Mouse (Mus musculus) T-helper 1 cell (primary cell): Measurements from ENCODE around the gene Crebbp.
"Not testable (repeated sequence)": the region's sequence is repeated elsewhere in the genome, so short reads cannot be mapped to it uniquely, and the experiment has no call there.

Experiments
- in situ Hi-C: fragments of 300-600 bp; cut with MboI, MseI; formaldehyde crosslinking; loops from one replicate; pipeline ENCODE4 v1.15.1; 2025; ENCODE audit warnings: high pct_unique_total_duplicates

Gene Crebbp

GRCm38 (mm10) chr16:4160246-4160897, 53.4 kb downstream of the Crebbp start:
- in situ Hi-C loops, result no loop called here

GRCm38 (mm10) chr16:4153121-4153520, 60.7 kb downstream of the Crebbp start:
- in situ Hi-C loops, result no loop called here

GRCm38 (mm10) chr16:4138541-4138940, 75.3 kb downstream of the Crebbp start:
- in situ Hi-C loops, result no loop called here

GRCm38 (mm10) chr16:4133754-4134153, 80.0 kb downstream of the Crebbp start:
- in situ Hi-C loops, result no loop called here

DNA sequence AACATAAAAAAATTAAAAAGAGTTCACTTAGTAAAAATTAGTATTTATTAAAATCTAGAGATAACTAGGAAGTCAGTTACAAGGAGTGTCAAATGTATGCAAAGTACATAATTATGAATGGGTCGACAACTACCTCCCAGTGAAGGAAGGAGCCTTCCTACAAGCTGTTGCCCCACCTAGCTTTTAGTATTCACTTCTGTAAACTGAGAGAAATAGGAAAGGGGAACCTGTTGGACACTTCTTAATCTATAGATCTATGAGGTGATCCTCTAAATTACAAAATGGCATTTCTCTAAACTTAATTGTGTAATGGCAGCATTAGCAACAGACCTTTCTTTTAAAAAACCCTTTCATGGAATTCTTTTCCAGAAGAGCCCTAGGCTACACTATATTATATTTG, 84.9 kb downstream of the Crebbp start:
- in situ Hi-C loops, result no loop called here

- in situ Hi-C loops, result no loop called here
These were observed 96.7 kb downstream of the Crebbp start for GRCm38 (mm10) chr16:4117072-4117471.

DNA sequence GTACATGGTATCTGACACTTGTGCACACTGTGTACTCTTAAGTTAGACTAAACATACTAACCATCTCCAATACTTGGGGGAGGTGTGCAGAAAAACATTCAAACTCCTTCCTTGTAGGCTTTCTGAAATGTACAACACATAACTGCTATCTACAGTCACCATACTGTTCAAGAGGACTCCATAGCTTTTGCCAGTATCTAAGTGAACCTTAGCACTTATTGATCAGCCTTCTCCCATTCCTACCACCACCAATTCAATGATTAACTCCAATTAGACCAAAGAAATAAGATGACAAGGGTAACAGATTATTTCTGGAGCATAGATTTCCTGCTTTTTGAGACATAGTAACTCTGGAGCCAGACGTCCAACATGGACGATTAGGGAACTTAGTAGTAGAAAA, 113.4 kb downstream of the Crebbp start:
- in situ Hi-C loops, result no loop called here

GRCm38 (mm10) chr16:4097521-4097920, 116.3 kb downstream of the Crebbp start:
- in situ Hi-C loops, result no loop called here

- in situ Hi-C loops, result no loop called here
These were observed 116.9 kb downstream of the Crebbp start for GRCm38 (mm10) chr16:4096898-4097297.

DNA sequence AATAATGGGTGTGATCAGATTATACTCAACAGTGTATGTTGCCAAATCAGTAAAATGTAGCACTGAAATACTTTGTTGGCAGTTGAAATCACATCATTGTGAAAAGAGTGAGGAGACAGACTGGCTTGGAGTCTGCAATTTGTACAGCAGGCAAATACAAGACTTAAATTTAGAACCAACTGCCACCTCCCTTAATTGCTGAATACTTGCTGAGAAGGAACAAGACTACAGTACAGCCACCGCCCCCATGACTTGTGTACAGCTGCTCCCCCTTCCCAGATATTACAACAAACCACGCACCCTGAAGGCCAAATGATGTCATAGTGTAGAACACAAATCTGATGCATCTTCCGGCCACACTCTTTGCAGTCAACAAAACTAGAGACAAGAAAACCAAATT, 117.7 kb downstream of the Crebbp start:
- in situ Hi-C loops, result no loop called here

DNA sequence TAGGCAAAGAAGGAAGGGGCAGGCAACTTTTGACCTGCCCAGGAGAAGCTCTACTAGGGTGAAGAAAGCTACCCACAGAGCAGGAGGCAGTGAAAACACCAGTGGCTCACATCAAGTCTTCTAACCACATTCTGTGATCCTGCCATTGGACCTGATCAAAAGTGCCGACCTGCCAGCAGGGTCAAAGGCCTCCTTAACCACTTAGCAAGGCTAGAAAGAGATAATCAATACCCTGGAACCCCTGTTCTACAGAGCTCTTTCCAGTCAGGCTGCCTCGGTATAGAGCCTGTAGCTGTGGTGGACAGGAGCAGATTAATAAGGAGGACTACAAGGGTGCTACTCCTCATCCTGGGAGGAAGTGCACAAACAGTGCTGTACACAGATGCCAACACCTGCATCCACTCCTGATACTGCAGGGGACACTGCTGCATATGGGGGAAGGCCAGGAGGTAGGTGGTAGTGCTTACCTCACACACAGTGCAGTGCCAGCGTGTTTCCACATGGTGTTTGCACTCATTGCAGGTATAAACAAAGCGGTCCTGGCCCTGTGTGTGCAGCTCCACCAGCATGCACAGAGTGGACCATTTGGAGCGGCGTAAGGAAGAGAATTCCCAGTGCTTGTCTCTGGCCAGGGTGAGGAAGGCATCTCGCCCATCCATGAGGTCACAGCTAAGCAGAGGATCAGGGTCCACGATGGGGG, 126.4 kb downstream of the Crebbp start:
- in situ Hi-C loops, result no loop called here

DNA sequence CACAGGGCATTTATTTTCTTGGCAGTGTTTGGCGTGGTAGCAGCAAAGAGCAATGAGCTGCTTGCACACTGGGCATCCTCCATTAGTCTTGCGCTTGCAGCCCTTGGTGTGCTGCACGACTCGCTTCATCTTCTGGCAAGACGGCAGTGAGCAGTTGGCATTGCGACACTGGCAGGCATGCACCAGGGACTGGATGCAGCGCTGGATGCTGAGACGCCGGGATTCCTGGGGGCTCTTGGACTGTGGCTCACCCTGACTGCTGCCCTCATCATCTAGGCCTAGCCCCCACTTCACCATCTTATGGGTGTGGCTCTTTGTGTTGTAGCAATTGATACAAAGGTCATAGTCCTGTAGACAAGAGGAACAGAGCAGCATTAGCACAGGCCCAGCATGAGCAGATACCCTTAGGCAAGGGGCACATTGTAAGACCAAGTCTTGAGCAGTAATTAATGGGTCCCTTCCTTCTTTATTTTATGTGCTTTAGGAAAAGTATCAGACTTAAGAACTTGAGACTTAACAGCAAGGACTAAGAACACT, 127.9 kb downstream of the Crebbp start:
- in situ Hi-C loops, result no loop called here

GRCm38 (mm10) chr16:4085051-4085450, 128.7 kb downstream of the Crebbp start:
- in situ Hi-C loops, result no loop called here

DNA sequence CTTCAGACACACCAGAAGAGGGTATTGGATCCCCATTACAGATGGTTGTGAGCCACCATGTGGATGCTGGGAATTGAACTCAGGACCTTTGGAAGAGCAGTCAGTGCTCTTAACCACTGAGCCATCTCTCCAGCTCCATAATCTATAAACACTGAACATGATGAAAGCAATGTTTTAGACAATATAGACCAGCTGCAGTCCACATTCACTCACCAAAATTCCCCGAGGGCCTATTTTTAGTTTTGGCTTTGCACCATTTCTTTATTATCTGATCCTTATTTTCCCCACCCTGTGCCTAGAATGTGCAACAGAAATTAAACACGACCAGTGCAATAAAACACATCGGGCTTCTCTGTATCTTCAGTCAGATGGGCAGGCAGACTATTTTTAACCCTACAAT, 133.4 kb downstream of the Crebbp start:
- in situ Hi-C loops, result not testable (repeated sequence)

DNA sequence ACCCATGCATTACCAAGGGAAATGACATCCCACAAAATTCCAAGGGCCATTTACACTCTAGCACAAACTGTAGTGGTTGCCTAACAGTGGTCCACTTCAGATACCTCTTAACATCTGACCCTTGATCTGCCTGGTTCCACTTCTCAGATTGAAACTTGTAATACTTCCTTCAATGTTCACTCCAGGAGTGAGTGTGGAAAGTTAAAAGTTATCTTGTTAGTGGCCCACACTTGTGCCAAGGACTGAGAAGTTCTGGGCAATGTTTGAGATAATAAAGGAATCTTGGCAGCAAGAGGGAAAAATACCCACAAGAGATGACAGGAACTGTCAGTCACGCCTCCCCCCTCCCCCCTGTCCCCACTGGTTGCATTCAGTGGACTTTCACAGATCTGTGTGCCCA, 134.1 kb downstream of the Crebbp start:
- in situ Hi-C loops, result no loop called here

DNA sequence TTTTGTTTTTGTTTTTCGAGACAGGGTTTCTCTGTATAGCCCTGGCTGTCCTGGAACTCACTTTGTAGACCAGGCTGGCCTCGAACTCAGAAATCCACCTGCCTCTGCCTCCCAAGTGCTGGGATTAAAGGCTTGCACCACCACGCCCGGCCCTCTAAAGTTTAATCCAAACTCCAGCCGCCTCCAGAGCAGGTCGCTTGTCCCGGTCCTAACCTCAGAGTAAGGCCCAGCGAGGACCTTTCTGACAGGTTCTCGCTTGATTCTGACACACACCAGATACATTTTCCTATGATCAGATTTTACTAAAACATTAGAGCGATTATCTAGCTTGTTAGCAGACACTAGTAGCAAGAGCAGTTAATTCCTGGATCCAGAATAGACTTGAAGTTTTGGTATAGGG, 135.5 kb downstream of the Crebbp start:
- in situ Hi-C loops, result not testable (repeated sequence)

GRCm38 (mm10) chr16:4077384-4078061, 136.3 kb downstream of the Crebbp start, which contains the start of gene Trap1:
Gene Trap1, minus strand, starts transcription at chr16:4077827.
- in situ Hi-C loops, result no loop called here

DNA sequence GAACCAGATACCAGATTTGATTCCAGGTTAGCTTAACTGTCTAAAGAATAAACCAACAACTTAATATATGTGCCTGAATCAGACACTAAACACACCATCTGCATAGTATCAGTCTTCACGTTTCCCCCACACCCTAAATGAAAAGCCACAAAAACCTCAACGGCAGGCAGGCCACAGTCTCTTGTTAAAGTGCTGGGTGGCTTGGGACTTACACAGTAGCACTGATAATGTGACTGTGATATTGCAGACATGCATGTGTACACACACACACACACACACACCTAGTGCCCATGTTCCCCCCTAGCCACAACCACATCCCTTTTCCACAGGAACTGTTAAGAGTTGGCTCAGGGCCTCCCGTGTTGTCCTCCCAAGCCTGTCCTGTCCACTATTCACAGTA, 139.0 kb downstream of the Crebbp start:
- in situ Hi-C loops, result loop anchor here (25.0 kb wide), 1 partner anchor 212 kb away; no protein-coding TSS in a partner anchor

GRCm38 (mm10) chr16:4074297-4074696, 139.5 kb downstream of the Crebbp start:
- in situ Hi-C loops, result loop anchor here (25.0 kb wide), 1 partner anchor 213 kb away; no protein-coding TSS in a partner anchor

- in situ Hi-C loops, result loop anchor here (5.0 to 25.0 kb wide), 2 partner anchors 51 to 219 kb away; no protein-coding TSS in a partner anchor
These were observed 145.2 kb downstream of the Crebbp start for GRCm38 (mm10) chr16:4068588-4068987.

DNA sequence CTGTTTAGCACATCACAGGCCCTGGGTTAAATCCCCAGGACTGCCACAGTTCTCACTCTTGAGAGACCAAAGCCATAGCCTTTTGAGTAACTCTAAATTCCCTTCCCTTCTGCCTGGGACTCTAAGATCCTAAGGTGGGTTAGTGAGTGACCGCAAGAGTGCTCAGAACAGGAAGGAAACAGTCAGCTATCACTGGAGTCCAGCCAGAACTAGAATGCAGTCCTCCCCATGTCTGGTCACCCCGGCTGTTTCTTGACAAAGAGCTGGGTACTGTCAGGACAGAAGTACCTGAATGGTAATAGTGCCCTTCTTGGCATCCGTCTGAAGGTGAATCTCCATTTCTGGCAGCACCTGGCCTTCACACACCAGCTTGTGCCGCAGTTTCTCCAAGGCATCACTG, 148.9 kb downstream of the Crebbp start:
- in situ Hi-C loops, result loop anchor here (5.0 to 25.0 kb wide), 2 partner anchors 48 to 222 kb away; no protein-coding TSS in a partner anchor

DNA sequence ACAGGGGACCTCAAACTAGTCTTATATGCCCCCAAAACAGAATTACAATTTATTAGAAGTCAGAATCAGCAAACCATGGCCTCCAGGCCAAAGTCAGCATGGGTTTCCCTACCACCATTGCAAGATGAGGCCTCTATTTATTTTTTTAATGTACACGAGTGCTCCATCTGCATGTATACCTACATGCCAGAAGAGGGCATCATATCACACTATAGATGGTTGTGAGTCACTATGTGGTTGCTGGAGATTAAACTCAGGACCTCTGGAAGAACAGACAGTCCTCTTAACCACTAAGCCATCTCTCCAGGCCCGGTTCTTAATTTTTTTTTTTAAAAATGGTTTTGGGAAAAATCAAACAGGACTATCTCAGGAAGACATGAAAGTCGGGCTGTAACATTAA, 160.0 kb downstream of the Crebbp start:
- in situ Hi-C loops, result loop anchor here (25.0 kb wide), 1 partner anchor 233 kb away; no protein-coding TSS in a partner anchor
